Mouse (Mus musculus): ENCODE measurements around the gene Dpm2.

DNA sequence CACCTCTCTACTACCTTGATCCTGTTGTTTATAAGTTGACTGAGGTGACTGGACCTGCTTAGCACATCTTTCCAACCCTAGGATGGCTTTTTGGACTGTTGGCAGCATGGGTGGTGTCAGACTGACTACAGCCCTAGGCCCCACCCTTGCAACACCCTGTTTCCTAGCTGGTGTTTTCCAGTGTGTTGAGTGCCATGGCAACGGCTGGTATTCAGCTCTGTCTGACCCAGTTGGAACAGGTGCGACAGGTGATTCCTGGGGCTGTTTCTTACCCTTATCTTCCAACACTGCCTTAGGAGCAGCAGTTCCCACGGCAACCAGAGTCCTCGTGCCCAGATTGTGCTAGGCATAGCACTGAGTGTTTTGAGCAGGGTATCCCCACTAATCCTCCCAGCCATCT lies 32.2 kb upstream of the Dpm2 start:
- TF ChIP-seq CTCF (conservative IDR thresholded peaks at IDR 0.05; ENCODE audit: low read length) = no peak
- peak; percentile 1; the same call in 1 of the 2 replicates for TF ChIP-seq NANOG (IDR thresholded peaks at IDR 0.05; ENCODE audit: borderline replicate concordance, low read length)

All from E14TG2a.4 (cell line).